Mouse (Mus musculus): ENCODE measurements around the gene Cyp51. TPM values are rescaled to one million over a fixed set of nuclear protein-coding genes. Genes with fewer than 3 reads are reported as not detected.

Cyp51 gene
- polyA plus RNA-seq, 1 experiment = not detected

DNA sequence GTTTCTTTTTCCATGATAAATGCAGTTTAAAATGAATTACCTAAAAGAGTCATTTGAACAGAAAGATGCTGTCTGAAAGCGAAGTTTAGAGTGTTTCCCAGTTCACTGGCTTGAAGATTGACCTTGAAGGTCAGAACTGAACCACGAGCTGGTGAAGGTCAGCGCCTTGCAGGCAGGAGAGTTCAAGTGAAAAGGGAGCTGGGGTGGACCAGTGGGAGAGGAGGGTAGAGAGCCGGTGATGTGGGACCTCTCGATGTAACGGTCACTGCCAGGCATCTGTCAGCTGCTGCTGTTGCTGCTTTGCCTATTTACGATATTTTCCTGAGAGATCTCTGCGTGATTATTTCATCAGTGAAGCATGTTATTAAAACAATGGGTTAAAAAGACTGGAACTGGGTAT, 65.2 kb downstream of the Cyp51 start:
- H3K4me1 ChIP-seq (ENCODE audit: control insufficient read depth, insufficient read depth, low read length) = no peaks in the 10 kb centered on the region
- TF ChIP-seq CTCF (IDR thresholded peaks at IDR 0.05; ENCODE audit: insufficient read depth, low read depth, low read length) (no peak), POLR2A (IDR thresholded peaks at IDR 0.05; ENCODE audit: insufficient read depth, low read depth, low read length) (no peak)
- WGBS = 60% methylated on average over 8 of the region's 8 CpGs
- H3K27ac ChIP-seq (ENCODE audit: insufficient read depth, low read depth, low read length) = no peak overlapping the region
- H3K4me3 ChIP-seq (ENCODE audit: insufficient read depth, low read depth, low read length) = no peak overlapping the region

GRCm38 (mm10) chr5:4036686-4037085, 67.9 kb downstream of the Cyp51 start:
- no peak for TF ChIP-seq CTCF (IDR thresholded peaks at IDR 0.05; ENCODE audit: insufficient read depth, low read depth, low read length)
- no peak for TF ChIP-seq POLR2A (IDR thresholded peaks at IDR 0.05; ENCODE audit: insufficient read depth, low read depth, low read length)
- 92% methylated on average over 9 of the region's 9 CpGs for WGBS
- Histone ChIP-seq H3K27ac (ENCODE audit: insufficient read depth, low read depth, low read length) (no peak overlapping the region), H3K4me3 (ENCODE audit: insufficient read depth, low read depth, low read length) (no peak overlapping the region), H3K4me1 (ENCODE audit: control insufficient read depth, insufficient read depth, low read length) (no peaks in the 10 kb centered on the region)

DNA sequence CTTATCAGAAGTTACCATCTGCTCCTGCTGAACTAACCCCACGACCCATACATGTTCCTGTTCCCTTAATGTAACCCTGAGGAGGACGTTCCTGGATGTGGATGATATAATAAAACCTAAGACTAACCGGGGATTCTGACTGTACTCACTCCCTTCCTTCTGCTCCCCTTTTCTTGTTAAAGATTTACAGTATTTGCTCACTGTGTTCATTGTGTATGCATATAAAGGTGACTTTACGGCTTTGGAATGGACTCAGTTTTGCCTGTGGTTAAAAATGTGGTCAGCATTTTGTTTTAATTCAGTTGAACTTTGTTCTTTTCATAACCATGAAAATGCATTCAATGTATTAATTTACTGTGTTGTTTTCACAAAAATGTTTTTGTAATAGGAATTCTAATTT, 72.7 kb downstream of the Cyp51 start:
- Histone ChIP-seq H3K4me1 (ENCODE audit: control insufficient read depth, insufficient read depth, low read length) (no peaks in the 10 kb centered on the region), H3K27ac (ENCODE audit: insufficient read depth, low read depth, low read length) (no peak overlapping the region), H3K4me3 (ENCODE audit: insufficient read depth, low read depth, low read length) (no peak overlapping the region)
- WGBS = 94% methylated on average over 4 of the region's 4 CpGs
- no peak for TF ChIP-seq POLR2A (IDR thresholded peaks at IDR 0.05; ENCODE audit: insufficient read depth, low read depth, low read length)
- no peak for TF ChIP-seq CTCF (IDR thresholded peaks at IDR 0.05; ENCODE audit: insufficient read depth, low read depth, low read length)

Other genes starting within 250 kb of the Cyp51 start
- gene Mterf1a, start 210.8 kb downstream of the Cyp51 start, polyA plus RNA-seq (2012; ENCODE audit: insufficient read depth, insufficient read length, low replicate concordance, missing spikeins) = not detected in 2 replicates
- gene Akap9, start 176.7 kb downstream of the Cyp51 start, polyA plus RNA-seq (2012; ENCODE audit: insufficient read depth, insufficient read length, low replicate concordance, missing spikeins) = 166 and 226 TPM in 2 replicates
- not detected in 2 replicates for gene Mterf1b, start 87.6 kb upstream of the Cyp51 start, polyA plus RNA-seq (2012; ENCODE audit: insufficient read depth, insufficient read length, low replicate concordance, missing spikeins)